Mouse (Mus musculus) adrenal gland, postnatal 4 days (tissue): ENCODE results near the gene Itpk1. TPM values are rescaled to one million over a fixed set of nuclear protein-coding genes. Genes with fewer than 3 reads are reported as not detected.

ENCODE experiments used
- DNase-seq, 2 experiments: peaks; one replicate each; pipeline ENCODE4 v3.0.0; 2021 to 2022; ENCODE audit warnings: low spot score in 2 of 2, mixed read lengths in 2 of 2
- total RNA-seq, 2 experiments: library from RNA; stranded (reverse); gene quantifications; 2 replicates each; pipeline ENCODE4 v1.2.3; 2021

The Itpk1 gene
- total RNA-seq, 2 experiments from 2014 or later: 46.6 to 57.7 TPM

DNA sequence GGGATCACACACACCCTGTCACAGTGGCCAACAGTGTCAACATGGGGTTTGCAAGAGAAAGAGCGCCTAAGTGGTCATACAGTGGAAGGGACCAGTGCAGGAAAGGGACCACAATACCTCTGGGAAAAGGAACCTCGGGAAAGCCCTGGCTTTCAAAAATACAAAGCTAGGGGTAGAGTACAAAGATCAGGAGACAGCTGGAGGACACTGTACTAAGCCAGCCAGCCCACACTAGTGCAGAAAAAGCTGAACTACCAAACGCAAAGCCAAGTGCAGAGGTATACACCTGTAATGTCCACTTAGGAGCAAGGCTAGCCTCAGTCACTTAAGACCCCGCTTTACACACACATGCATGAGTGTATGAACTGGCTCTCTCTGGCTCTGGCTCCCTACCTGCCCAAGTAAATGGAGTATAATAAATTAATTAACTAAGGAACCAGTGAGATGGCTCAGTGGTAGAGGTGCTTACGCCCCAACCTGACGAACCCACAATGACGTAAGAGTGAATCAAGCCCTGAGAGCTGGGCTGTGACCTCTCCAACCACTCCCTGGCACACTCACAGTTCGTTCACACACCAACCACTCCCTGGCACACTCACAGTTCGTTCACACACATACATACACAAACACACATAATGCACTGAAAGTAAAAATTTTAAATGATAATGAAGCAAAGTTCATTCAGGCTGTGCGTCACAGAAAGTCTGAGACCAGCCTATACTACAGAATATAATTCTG, 39.1 kb downstream of the Itpk1 start:
- no peak for DNase-seq

DNA sequence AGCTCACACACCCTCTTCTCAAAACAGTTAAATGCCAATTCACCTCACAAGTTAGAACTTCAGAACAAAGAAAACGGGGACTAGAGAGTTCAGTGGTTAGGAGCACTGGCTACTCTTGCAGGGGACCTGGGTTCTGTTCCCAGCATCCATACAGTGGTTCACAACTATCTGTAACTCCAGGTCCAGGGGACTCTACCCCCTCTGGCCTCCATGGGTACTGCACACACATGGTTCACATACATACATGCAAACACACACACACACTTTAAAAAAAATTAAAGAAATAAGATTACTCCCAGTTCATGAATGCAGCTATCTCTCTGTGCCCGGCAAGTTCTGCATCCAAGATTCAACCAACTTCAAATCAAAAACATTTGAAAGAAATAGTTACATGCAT, 40.7 kb downstream of the Itpk1 start:
- no peak for DNase-seq

DNA sequence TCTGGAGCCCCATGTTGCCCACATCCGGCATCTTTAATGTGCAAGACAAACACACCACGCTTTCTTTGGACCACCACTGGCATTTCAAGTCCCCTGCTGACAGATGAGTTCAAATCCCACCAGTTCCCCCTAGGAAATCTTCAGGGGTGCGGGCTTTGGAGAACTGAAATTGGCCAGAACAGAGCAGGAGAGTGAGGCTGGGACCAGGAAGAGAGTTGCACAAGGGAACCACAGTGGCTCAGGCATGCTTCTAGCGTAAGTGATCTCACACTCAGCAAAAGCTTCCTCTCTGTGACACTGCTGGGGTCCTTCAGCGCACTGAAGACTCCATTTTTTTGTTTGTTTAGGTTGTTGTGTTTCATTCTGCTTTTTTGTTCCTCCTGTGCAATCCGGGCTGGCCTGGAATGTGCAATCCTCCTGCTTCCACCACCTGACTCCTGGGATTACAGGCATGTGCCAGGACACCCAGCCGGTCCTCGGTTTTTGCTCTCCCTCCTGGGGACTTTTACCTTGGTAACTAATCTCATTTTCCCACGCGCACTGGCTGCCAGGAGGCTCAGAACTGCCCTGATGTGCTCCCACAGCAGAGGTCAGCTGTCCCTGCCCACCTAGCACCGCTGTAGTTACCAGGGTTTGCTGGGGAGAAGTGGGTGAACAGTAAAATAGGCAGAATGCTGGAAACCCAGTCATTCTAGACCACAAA, 41.2 kb downstream of the Itpk1 start:
- DNase-seq: no peak

GRCm38 (mm10) chr12:102661772-102662171, 43.0 kb downstream of the Itpk1 start:
- no peak for DNase-seq

GRCm38 (mm10) chr12:102660906-102661651, 43.7 kb downstream of the Itpk1 start:
- no peak for DNase-seq

DNA sequence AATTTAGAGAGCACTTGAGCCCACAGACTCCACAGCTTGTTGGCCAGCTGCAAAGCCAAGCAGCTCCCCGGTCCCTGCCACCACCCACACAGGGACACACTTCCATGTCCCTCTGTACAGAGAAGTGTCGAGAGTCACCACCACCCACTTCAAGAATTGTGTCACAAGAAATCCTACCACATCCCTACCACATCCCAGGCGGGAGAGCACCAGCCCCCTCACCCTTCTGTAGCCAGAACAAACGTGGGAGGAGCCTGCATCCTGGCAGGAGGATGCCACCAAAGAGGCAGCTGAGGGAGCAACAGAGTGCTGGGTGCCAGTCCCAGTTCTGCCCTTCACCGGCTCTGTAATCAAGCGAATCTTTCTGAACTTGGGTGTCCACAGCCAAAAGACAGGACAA, 51.7 kb downstream of the Itpk1 start:
- no peak for DNase-seq

GRCm38 (mm10) chr12:102652420-102652819, 52.3 kb downstream of the Itpk1 start:
- DNase-seq: no peak

- no peak for DNase-seq
Observed at GRCm38 (mm10) chr12:102651871-102652270, 52.9 kb downstream of the Itpk1 start.

DNA sequence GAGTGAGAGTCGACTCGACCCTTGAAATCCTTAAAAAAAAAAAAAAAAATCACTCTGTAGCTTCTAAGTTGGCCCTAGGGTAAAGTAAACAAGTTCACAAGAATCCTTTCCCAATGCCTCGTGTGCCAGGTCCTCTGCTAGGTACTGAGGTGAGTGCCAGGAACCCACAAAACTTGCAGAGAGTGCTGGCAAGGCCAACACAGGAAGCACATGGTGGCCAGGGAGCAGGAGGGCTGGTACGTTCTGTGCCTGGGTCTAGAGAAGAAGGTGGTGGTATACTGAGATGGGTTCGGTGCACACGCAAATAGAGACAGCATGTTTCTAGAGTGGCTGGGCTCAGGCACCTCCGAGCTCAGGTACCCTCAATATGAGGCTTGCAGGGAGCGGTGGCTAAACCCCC, 53.3 kb downstream of the Itpk1 start:
- no peak for DNase-seq

GRCm38 (mm10) chr12:102650649-102651048, 54.1 kb downstream of the Itpk1 start:
- DNase-seq: no peak

GRCm38 (mm10) chr12:102647839-102648564, 56.7 kb downstream of the Itpk1 start:
- no peak for DNase-seq

- no peak for DNase-seq
Observed at GRCm38 (mm10) chr12:102646586-102647260, 58.0 kb downstream of the Itpk1 start.

GRCm38 (mm10) chr12:102645911-102646585, 58.7 kb downstream of the Itpk1 start:
- DNase-seq: no peak

- DNase-seq: no peak
Observed at GRCm38 (mm10) chr12:102643316-102643715, 61.4 kb downstream of the Itpk1 start.

- no peak for DNase-seq
Observed at GRCm38 (mm10) chr12:102640436-102641163, 64.1 kb downstream of the Itpk1 start.

GRCm38 (mm10) chr12:102638878-102639277, 65.9 kb downstream of the Itpk1 start:
- no peak for DNase-seq

- no peak for DNase-seq
Observed at GRCm38 (mm10) chr12:102637235-102637634, 67.5 kb downstream of the Itpk1 start.

DNA sequence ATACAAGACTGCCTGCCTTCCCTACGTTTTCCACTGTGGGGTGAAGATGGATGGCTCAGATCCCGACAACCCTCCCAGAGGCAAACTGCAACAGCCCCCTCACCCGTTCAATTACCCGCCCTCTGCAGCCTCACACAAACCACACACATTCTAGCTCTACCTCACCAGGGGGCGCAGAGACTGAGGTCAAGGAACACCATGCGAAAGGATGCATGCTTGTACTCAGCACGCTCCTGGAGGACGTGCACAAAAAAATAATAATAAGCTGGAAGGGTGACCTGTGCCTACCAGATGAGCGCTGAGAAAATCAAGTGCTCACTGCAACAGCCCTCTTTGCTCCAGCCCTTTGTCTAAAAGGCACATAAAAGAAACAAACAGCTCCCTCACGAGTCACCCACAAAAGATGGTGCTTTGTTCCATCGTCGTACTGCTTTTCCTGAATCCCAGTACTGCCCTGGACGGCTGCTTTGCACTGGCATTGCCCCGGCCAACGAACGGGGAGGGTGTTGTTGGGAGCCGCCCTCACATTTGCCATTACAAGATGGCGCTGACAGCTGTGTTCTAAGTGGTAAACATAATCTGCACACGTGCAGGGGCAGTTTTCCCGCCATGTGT, 70.2 kb downstream of the Itpk1 start:
- DNase-seq: no peak

- DNase-seq: peak in 1 of 2 experiments; percentile 10
Observed at GRCm38 (mm10) chr12:102633083-102633501, 71.6 kb downstream of the Itpk1 start.
